ENCODE assay signal across 10 mouse cellular contexts in the genomic region with DNA sequence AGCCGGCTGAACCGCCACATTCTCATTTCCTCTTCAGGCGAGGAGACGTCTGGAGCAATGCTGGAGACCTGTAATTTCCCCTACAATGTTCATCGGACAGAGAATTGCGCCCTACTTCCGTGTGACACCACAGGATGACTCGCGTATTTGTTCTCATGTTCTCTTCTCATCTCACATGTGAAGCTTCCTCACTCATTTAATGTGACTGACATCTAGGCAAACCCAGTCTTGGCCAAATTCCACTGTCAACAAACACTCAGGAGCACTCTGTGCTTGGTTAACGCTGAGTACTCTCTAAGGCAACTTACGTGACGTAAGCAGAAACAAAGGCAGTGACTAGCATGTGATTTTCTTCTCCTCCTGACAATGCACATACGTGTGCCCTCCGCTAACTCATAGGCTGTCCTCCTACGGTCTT. TPM values are rescaled to one million over a fixed set of nuclear protein-coding genes. Genes with fewer than 3 reads are reported as not detected.
DNase-seq lines count a peak whose midpoint lies in the region; ATAC-seq and TF ChIP-seq lines count a peak whose summit lies in the region.
"Had no signal": no experiment of that assay in that cellular context is flagged by ENCODE, and none has a peak within 500 bp of the region (broad histone marks: within the 10 kb centered on the region; RNA-seq: fewer than 3 reads in every experiment).

No protein-coding gene starts in this region.

- 87% methylated on average over 15 of the region's 15 CpGs for WGBS in forebrain, embryonic 15.5 days
- WGBS in forebrain, embryonic 16.5 days: 88% methylated on average over 15 of the region's 15 CpGs
- 93% methylated on average over 15 of the region's 15 CpGs for WGBS in midbrain, embryonic 16.5 days
- WGBS in midbrain, embryonic 11.5 days: 96% methylated on average over 15 of the region's 15 CpGs
- 79% methylated on average over 15 of the region's 15 CpGs for WGBS in lung, embryonic 14.5 days
- 78% methylated on average over 15 of the region's 15 CpGs for WGBS in stomach, embryonic 16.5 days

- H3K9me3 ChIP-seq in forebrain, embryonic 15.5 days: no peaks in the 10 kb centered on the region
- no peaks in the 10 kb centered on the region for H3K9me3 ChIP-seq in forebrain, embryonic 16.5 days (ENCODE audit: control insufficient read depth, low read length)
- no peaks in the 10 kb centered on the region for H3K9me3 ChIP-seq in midbrain, embryonic 16.5 days (replicated peaks; ENCODE audit: control insufficient read depth, low read length, poor library complexity, severe bottlenecking)
- H3K9me3 ChIP-seq in midbrain, embryonic 11.5 days (ENCODE audit: control insufficient read depth, low read length): no peaks in the 10 kb centered on the region
- no peaks in the 10 kb centered on the region for H3K9me3 ChIP-seq in lung, embryonic 14.5 days (ENCODE audit: low read depth, low read length)
- H3K9me3 ChIP-seq in stomach, embryonic 16.5 days (replicated peaks; ENCODE audit: control insufficient read depth, low read length): no peaks in the 10 kb centered on the region

- DNase-seq in midbrain, embryonic 11.5 days (ENCODE audit: low spot score, missing footprints): no peak
- peak; percentile 33 for DNase-seq in lung, embryonic 14.5 days
- DNase-seq in gastrocnemius, postnatal 14 days: no peak
- no peak for DNase-seq in spleen, adult 12 weeks (ENCODE audit: low spot score)
- DNase-seq: adrenal gland, adult 8-10 months; thymus, adult 2 months had no signal

- TF ChIP-seq CTCF in lung, embryonic 14.5 days (IDR thresholded peaks at IDR 0.05; ENCODE audit: low read depth): no peak

- 0 out of 2 replicates have a peak overlapping the region, but pooled peaks have one; percentile 1 for H3K4me2 ChIP-seq in forebrain, embryonic 15.5 days (replicated peaks)
- H3K4me2 ChIP-seq in forebrain, embryonic 16.5 days (ENCODE audit: low read length): no peak overlapping the region
- peak overlapping the region; percentile 60; the same call in 1 of the 2 replicates for H3K4me2 ChIP-seq in midbrain, embryonic 16.5 days (ENCODE audit: low read length)
- H3K4me2 ChIP-seq in midbrain, embryonic 11.5 days: no peak overlapping the region
- no peak overlapping the region for H3K4me2 ChIP-seq in lung, embryonic 14.5 days
- peak overlapping the region; percentile 76; the same call in 1 of the 2 replicates for H3K4me2 ChIP-seq in stomach, embryonic 16.5 days (ENCODE audit: low read depth, low read length)

- no peak overlapping the region for H3K9ac ChIP-seq in forebrain, embryonic 15.5 days (replicated peaks)
- no peak overlapping the region for H3K9ac ChIP-seq in forebrain, embryonic 16.5 days (replicated peaks; ENCODE audit: low read depth, low read length)
- H3K9ac ChIP-seq in midbrain, embryonic 16.5 days (ENCODE audit: low read depth, low read length): no peak overlapping the region
- H3K9ac ChIP-seq in midbrain, embryonic 11.5 days (ENCODE audit: low read length): no peak overlapping the region
- no peak overlapping the region for H3K9ac ChIP-seq in lung, embryonic 14.5 days
- H3K9ac ChIP-seq in stomach, embryonic 16.5 days (ENCODE audit: low read length): no peak overlapping the region

- peaks cover 25% of the 10 kb centered on the region for H3K4me1 ChIP-seq in forebrain, embryonic 15.5 days
- peaks cover 21% of the 10 kb centered on the region for H3K4me1 ChIP-seq in forebrain, embryonic 16.5 days (replicated peaks; ENCODE audit: control insufficient read depth, insufficient read depth, low read length)
- peaks cover 26% of the 10 kb centered on the region for H3K4me1 ChIP-seq in midbrain, embryonic 16.5 days (ENCODE audit: control insufficient read depth, insufficient read depth, low read length)
- peaks cover 16% of the 10 kb centered on the region for H3K4me1 ChIP-seq in midbrain, embryonic 11.5 days (ENCODE audit: control insufficient read depth, insufficient read depth, low read length)
- H3K4me1 ChIP-seq in lung, embryonic 14.5 days (ENCODE audit: insufficient read depth): 0 out of 2 replicates have a peak, but pooled peaks cover 6% of the 10 kb centered on the region
- peaks cover 23% of the 10 kb centered on the region for H3K4me1 ChIP-seq in stomach, embryonic 16.5 days (ENCODE audit: control insufficient read depth, insufficient read depth, low read length)

- no peak for ATAC-seq in forebrain, embryonic 15.5 days (replicated peaks)
- no peak for ATAC-seq in forebrain, embryonic 16.5 days
- no peak for ATAC-seq in midbrain, embryonic 16.5 days
- no peak for ATAC-seq in midbrain, embryonic 11.5 days (ENCODE audit: low FRiP score)
- ATAC-seq in lung, embryonic 14.5 days (ENCODE audit: insufficient read depth): no peak
- no peak for ATAC-seq in stomach, embryonic 16.5 days (ENCODE audit: insufficient read depth, low FRiP score)

- no peak overlapping the region for H3K27ac ChIP-seq in forebrain, embryonic 15.5 days (replicated peaks)
- no peak overlapping the region for H3K27ac ChIP-seq in forebrain, embryonic 16.5 days (ENCODE audit: low read length)
- no peak overlapping the region for H3K27ac ChIP-seq in midbrain, embryonic 16.5 days (ENCODE audit: low read length)
- H3K27ac ChIP-seq in midbrain, embryonic 11.5 days (ENCODE audit: low read depth, low read length): no peak overlapping the region
- no peak overlapping the region for H3K27ac ChIP-seq in lung, embryonic 14.5 days (ENCODE audit: low read depth)
- peak overlapping the region; percentile 43 for H3K27ac ChIP-seq in stomach, embryonic 16.5 days (ENCODE audit: low read length)

- peaks cover 4% of the 10 kb centered on the region for H3K36me3 ChIP-seq in forebrain, embryonic 15.5 days
- peaks cover 6% of the 10 kb centered on the region; the same call in 1 of the 2 replicates for H3K36me3 ChIP-seq in forebrain, embryonic 16.5 days (ENCODE audit: control insufficient read depth, insufficient read depth)
- peaks cover 6% of the 10 kb centered on the region; the same call in 1 of the 2 replicates for H3K36me3 ChIP-seq in midbrain, embryonic 16.5 days (ENCODE audit: control insufficient read depth, insufficient read depth, low read length)
- peaks cover 2% of the 10 kb centered on the region; the same call in 1 of the 2 replicates for H3K36me3 ChIP-seq in midbrain, embryonic 11.5 days (ENCODE audit: control insufficient read depth, insufficient read depth, low read length)
- H3K36me3 ChIP-seq in lung, embryonic 14.5 days (ENCODE audit: insufficient read depth): peaks cover 7% of the 10 kb centered on the region
- no peaks in the 10 kb centered on the region for H3K36me3 ChIP-seq in stomach, embryonic 16.5 days (ENCODE audit: control insufficient read depth, insufficient read depth, low read length)

- H3K27me3 ChIP-seq in forebrain, embryonic 15.5 days: no peaks in the 10 kb centered on the region
- no peaks in the 10 kb centered on the region for H3K27me3 ChIP-seq in forebrain, embryonic 16.5 days (replicated peaks; ENCODE audit: control insufficient read depth, insufficient read depth, low read length)
- no peaks in the 10 kb centered on the region for H3K27me3 ChIP-seq in midbrain, embryonic 16.5 days (ENCODE audit: control insufficient read depth, insufficient read depth, low read depth, low read length)
- H3K27me3 ChIP-seq in midbrain, embryonic 11.5 days (ENCODE audit: control insufficient read depth, insufficient read depth, low read length): no peaks in the 10 kb centered on the region
- H3K27me3 ChIP-seq in lung, embryonic 14.5 days (ENCODE audit: insufficient read depth, low read length): no peaks in the 10 kb centered on the region
- H3K27me3 ChIP-seq in stomach, embryonic 16.5 days (ENCODE audit: control insufficient read depth, insufficient read depth, low read length): no peaks in the 10 kb centered on the region

- H3K4me3 ChIP-seq in forebrain, embryonic 15.5 days: no peak overlapping the region
- H3K4me3 ChIP-seq in forebrain, embryonic 16.5 days (replicated peaks; ENCODE audit: low read length): no peak overlapping the region
- H3K4me3 ChIP-seq in midbrain, embryonic 16.5 days (ENCODE audit: low read depth, low read length): no peak overlapping the region
- no peak overlapping the region for H3K4me3 ChIP-seq in midbrain, embryonic 11.5 days (ENCODE audit: low read depth, low read length)
- no peak overlapping the region for H3K4me3 ChIP-seq in lung, embryonic 14.5 days (ENCODE audit: low read depth, low read length)
- no peak overlapping the region for H3K4me3 ChIP-seq in stomach, embryonic 16.5 days (replicated peaks; ENCODE audit: low read length)

- intact Hi-C loops in gastrocnemius, postnatal 14 days (cut with DNase I; ENCODE audit: low total_unique reads): no loop called here

RNA-seq across cellular contexts. Expression of gene Gde1, which starts 2.4 kb away (rescaled TPM):
- 165 and 180 TPM in 2 replicates for polyA plus RNA-seq in forebrain, embryonic 15.5 days (2015; fragmentation: Nextera tagmentation; extraction: Ambion mirVana)
- polyA plus RNA-seq in forebrain, embryonic 16.5 days (2015; fragmentation: Nextera tagmentation; extraction: Ambion mirVana): 166 and 174 TPM in 2 replicates
- 192 and 206 TPM in 2 replicates for polyA plus RNA-seq in midbrain, embryonic 16.5 days (2015; fragmentation: Nextera tagmentation; extraction: Ambion mirVana)
- polyA plus RNA-seq in midbrain, embryonic 11.5 days (2014; fragmentation: Nextera tagmentation; extraction: Ambion mirVana): 99.7 and 104 TPM in 2 replicates
- polyA plus RNA-seq in lung, embryonic 14.5 days (2014; fragmentation: Nextera tagmentation; extraction: Ambion mirVana): 102 and 106 TPM in 2 replicates
- polyA plus RNA-seq in stomach, embryonic 16.5 days (2015; fragmentation: Nextera tagmentation; extraction: Ambion mirVana): 110 and 116 TPM in 2 replicates
- 10 to 100 TPM; 30.6 to 31.1 TPM for total RNA-seq in gastrocnemius, postnatal 14 days (2021)

RNA-seq across cellular contexts. Expression of gene Ccp110, which starts 9.2 kb away (rescaled TPM):
- 31.7 and 33.2 TPM in 2 replicates for polyA plus RNA-seq in forebrain, embryonic 15.5 days (2015; fragmentation: Nextera tagmentation; extraction: Ambion mirVana)
- polyA plus RNA-seq in forebrain, embryonic 16.5 days (2015; fragmentation: Nextera tagmentation; extraction: Ambion mirVana): 40.0 and 42.4 TPM in 2 replicates
- 33.1 and 40.4 TPM in 2 replicates for polyA plus RNA-seq in midbrain, embryonic 16.5 days (2015; fragmentation: Nextera tagmentation; extraction: Ambion mirVana)
- 24.0 and 25.7 TPM in 2 replicates for polyA plus RNA-seq in midbrain, embryonic 11.5 days (2014; fragmentation: Nextera tagmentation; extraction: Ambion mirVana)
- 12.0 and 13.5 TPM in 2 replicates for polyA plus RNA-seq in lung, embryonic 14.5 days (2014; fragmentation: Nextera tagmentation; extraction: Ambion mirVana)
- polyA plus RNA-seq in stomach, embryonic 16.5 days (2015; fragmentation: Nextera tagmentation; extraction: Ambion mirVana): 14.5 and 16.7 TPM in 2 replicates
- total RNA-seq in gastrocnemius, postnatal 14 days (2021): 1 to 10 TPM; 2.6 to 3.1 TPM

RNA-seq across cellular contexts. Expression of gene Vps35l, which starts 36.9 kb away (rescaled TPM):
- 90.7 and 105 TPM in 2 replicates for polyA plus RNA-seq in forebrain, embryonic 15.5 days (2015; fragmentation: Nextera tagmentation; extraction: Ambion mirVana)
- 103 and 109 TPM in 2 replicates for polyA plus RNA-seq in forebrain, embryonic 16.5 days (2015; fragmentation: Nextera tagmentation; extraction: Ambion mirVana)
- 102 and 113 TPM in 2 replicates for polyA plus RNA-seq in midbrain, embryonic 16.5 days (2015; fragmentation: Nextera tagmentation; extraction: Ambion mirVana)
- polyA plus RNA-seq in midbrain, embryonic 11.5 days (2014; fragmentation: Nextera tagmentation; extraction: Ambion mirVana): 74.2 and 82.8 TPM in 2 replicates
- polyA plus RNA-seq in lung, embryonic 14.5 days (2014; fragmentation: Nextera tagmentation; extraction: Ambion mirVana): 63.4 and 66.3 TPM in 2 replicates
- 57.2 and 60.7 TPM in 2 replicates for polyA plus RNA-seq in stomach, embryonic 16.5 days (2015; fragmentation: Nextera tagmentation; extraction: Ambion mirVana)
- total RNA-seq in gastrocnemius, postnatal 14 days (2021): 10 to 100 TPM; 21.2 to 24.2 TPM

Comparison
In these comparisons a context has a peak if more than half of its experiments do, and no peak if none do; other contexts are left out.
1. H3K4me2 ChIP-seq: peak in forebrain, embryonic 15.5 days (single experiment), midbrain, embryonic 16.5 days (single experiment) and stomach, embryonic 16.5 days (single experiment); none in forebrain, embryonic 16.5 days (single experiment), midbrain, embryonic 11.5 days (single experiment) and lung, embryonic 14.5 days (single experiment).